Mouse (Mus musculus): ENCODE measurements around the gene Lin7a. TPM values are rescaled to one million over a fixed set of nuclear protein-coding genes. Genes with fewer than 3 reads are reported as not detected.
"Not testable (repeated sequence)": the region's sequence is repeated elsewhere in the genome, so short reads cannot be mapped to it uniquely, and the experiment has no call there.

Gene Lin7a
- polyA plus RNA-seq, 1 experiment from 2014 or later = 3.9 TPM

- Histone ChIP-seq H3K9ac (ENCODE audit: low read depth, low read length) (no peak overlapping the region), H3K27ac (ENCODE audit: low read length) (no peak overlapping the region), H3K27me3 (replicated peaks; ENCODE audit: control insufficient read depth, insufficient read depth, low read length) (no peaks in the 10 kb centered on the region), H3K4me2 (ENCODE audit: low read depth, low read length) (no peak overlapping the region), H3K4me1 (ENCODE audit: control insufficient read depth, insufficient read depth, low read length) (no peaks in the 10 kb centered on the region), H3K4me3 (ENCODE audit: low read length) (no peak overlapping the region), H3K9me3 (ENCODE audit: control insufficient read depth, low read length) (no peaks in the 10 kb centered on the region), H3K36me3 (ENCODE audit: control insufficient read depth, insufficient read depth, low read length) (no peaks in the 10 kb centered on the region)
- no peak for ATAC-seq
These were observed 30.1 kb upstream of the Lin7a start for GRCm38 (mm10) chr10:107241406-107241805.

- not testable (repeated sequence) for H3K9ac ChIP-seq (ENCODE audit: low read depth, low read length); H3K4me1 ChIP-seq (ENCODE audit: control insufficient read depth, insufficient read depth, low read length); H3K27me3 ChIP-seq (replicated peaks; ENCODE audit: control insufficient read depth, insufficient read depth, low read length); H3K4me3 ChIP-seq (ENCODE audit: low read length); H3K36me3 ChIP-seq (ENCODE audit: control insufficient read depth, insufficient read depth, low read length); H3K27ac ChIP-seq (ENCODE audit: low read length); H3K9me3 ChIP-seq (ENCODE audit: control insufficient read depth, low read length); ATAC-seq; H3K4me2 ChIP-seq (ENCODE audit: low read depth, low read length)
- 92% methylated on average over 1 of the region's 1 CpGs for WGBS
These were observed 29.5 kb upstream of the Lin7a start for GRCm38 (mm10) chr10:107241999-107242398.

GRCm38 (mm10) chr10:107242696-107243400 lies 28.6 kb upstream of the Lin7a start:
- H3K27me3 ChIP-seq (replicated peaks; ENCODE audit: control insufficient read depth, insufficient read depth, low read length) = no peaks in the 10 kb centered on the region
- no peaks in the 10 kb centered on the region for H3K36me3 ChIP-seq (ENCODE audit: control insufficient read depth, insufficient read depth, low read length)
- H3K9me3 ChIP-seq (ENCODE audit: control insufficient read depth, low read length) = no peaks in the 10 kb centered on the region
- no peak for ATAC-seq
- H3K4me3 ChIP-seq (ENCODE audit: low read length) = no peak overlapping the region
- WGBS = 77% methylated on average over 1 of the region's 1 CpGs
- H3K4me1 ChIP-seq (ENCODE audit: control insufficient read depth, insufficient read depth, low read length) = no peaks in the 10 kb centered on the region
- no peak overlapping the region for H3K9ac ChIP-seq (ENCODE audit: low read depth, low read length)
- no peak overlapping the region for H3K4me2 ChIP-seq (ENCODE audit: low read depth, low read length)
- H3K27ac ChIP-seq (ENCODE audit: low read length) = no peak overlapping the region

- Histone ChIP-seq H3K9ac (ENCODE audit: low read depth, low read length) (no peak overlapping the region), H3K9me3 (ENCODE audit: control insufficient read depth, low read length) (no peaks in the 10 kb centered on the region), H3K27ac (ENCODE audit: low read length) (no peak overlapping the region), H3K4me1 (ENCODE audit: control insufficient read depth, insufficient read depth, low read length) (no peaks in the 10 kb centered on the region), H3K27me3 (replicated peaks; ENCODE audit: control insufficient read depth, insufficient read depth, low read length) (no peaks in the 10 kb centered on the region), H3K4me3 (ENCODE audit: low read length) (no peak overlapping the region), H3K4me2 (ENCODE audit: low read depth, low read length) (no peak overlapping the region), H3K36me3 (ENCODE audit: control insufficient read depth, insufficient read depth, low read length) (no peaks in the 10 kb centered on the region)
- no peak for ATAC-seq
- 84% methylated on average over 2 of the region's 2 CpGs for WGBS
These were observed 27.3 kb upstream of the Lin7a start for GRCm38 (mm10) chr10:107244211-107244610.

- Histone ChIP-seq H3K4me1 (ENCODE audit: control insufficient read depth, insufficient read depth, low read length) (no peaks in the 10 kb centered on the region), H3K4me2 (ENCODE audit: low read depth, low read length) (no peak overlapping the region), H3K9me3 (ENCODE audit: control insufficient read depth, low read length) (no peaks in the 10 kb centered on the region), H3K27me3 (replicated peaks; ENCODE audit: control insufficient read depth, insufficient read depth, low read length) (no peaks in the 10 kb centered on the region), H3K27ac (ENCODE audit: low read length) (no peak overlapping the region), H3K9ac (ENCODE audit: low read depth, low read length) (no peak overlapping the region), H3K36me3 (ENCODE audit: control insufficient read depth, insufficient read depth, low read length) (no peaks in the 10 kb centered on the region), H3K4me3 (ENCODE audit: low read length) (no peak overlapping the region)
- 90% methylated on average over 4 of the region's 4 CpGs for WGBS
- ATAC-seq = no peak
These were observed 26.6 kb upstream of the Lin7a start for GRCm38 (mm10) chr10:107244691-107245530.

GRCm38 (mm10) chr10:107245531-107245840 lies 26.0 kb upstream of the Lin7a start:
- ATAC-seq = no peak
- no peak overlapping the region for H3K4me3 ChIP-seq (ENCODE audit: low read length)

GRCm38 (mm10) chr10:107245961-107246460 lies 25.5 kb upstream of the Lin7a start:
- Histone ChIP-seq H3K36me3 (ENCODE audit: control insufficient read depth, insufficient read depth, low read length) (no peaks in the 10 kb centered on the region), H3K4me2 (ENCODE audit: low read depth, low read length) (no peak overlapping the region), H3K4me1 (ENCODE audit: control insufficient read depth, insufficient read depth, low read length) (no peaks in the 10 kb centered on the region), H3K27me3 (replicated peaks; ENCODE audit: control insufficient read depth, insufficient read depth, low read length) (no peaks in the 10 kb centered on the region), H3K9me3 (ENCODE audit: control insufficient read depth, low read length) (no peaks in the 10 kb centered on the region), H3K27ac (ENCODE audit: low read length) (no peak overlapping the region), H3K9ac (ENCODE audit: low read depth, low read length) (no peak overlapping the region), H3K4me3 (ENCODE audit: low read length) (no peak overlapping the region)
- ATAC-seq = no peak
- 93% methylated on average over 2 of the region's 2 CpGs for WGBS

More at GRCm38 (mm10) chr10:107245531-107245840, 26.0 kb upstream of the Lin7a start:
- Histone ChIP-seq H3K9me3 (ENCODE audit: control insufficient read depth, low read length) (no peaks in the 10 kb centered on the region), H3K27me3 (replicated peaks; ENCODE audit: control insufficient read depth, insufficient read depth, low read length) (no peaks in the 10 kb centered on the region), H3K36me3 (ENCODE audit: control insufficient read depth, insufficient read depth, low read length) (no peaks in the 10 kb centered on the region), H3K27ac (ENCODE audit: low read length) (no peak overlapping the region), H3K4me1 (ENCODE audit: control insufficient read depth, insufficient read depth, low read length) (no peaks in the 10 kb centered on the region), H3K9ac (ENCODE audit: low read depth, low read length) (no peak overlapping the region), H3K4me2 (ENCODE audit: low read depth, low read length) (no peak overlapping the region)
- WGBS = 46% methylated on average over 2 of the region's 2 CpGs

GRCm38 (mm10) chr10:107247001-107247670 lies 24.4 kb upstream of the Lin7a start:
- no peak overlapping the region for H3K27ac ChIP-seq (ENCODE audit: low read length)
- H3K36me3 ChIP-seq (ENCODE audit: control insufficient read depth, insufficient read depth, low read length) = no peaks in the 10 kb centered on the region
- WGBS = 80% methylated on average over 6 of the region's 6 CpGs

GRCm38 (mm10) chr10:107248481-107248880 lies 23.0 kb upstream of the Lin7a start:
- H3K4me2 ChIP-seq (ENCODE audit: low read depth, low read length) = no peak overlapping the region
- no peaks in the 10 kb centered on the region for H3K27me3 ChIP-seq (replicated peaks; ENCODE audit: control insufficient read depth, insufficient read depth, low read length)
- no peak overlapping the region for H3K4me3 ChIP-seq (ENCODE audit: low read length)

More at GRCm38 (mm10) chr10:107247001-107247670, 24.4 kb upstream of the Lin7a start:
- no peak for ATAC-seq
- Histone ChIP-seq H3K9me3 (ENCODE audit: control insufficient read depth, low read length) (no peaks in the 10 kb centered on the region), H3K4me2 (ENCODE audit: low read depth, low read length) (no peak overlapping the region), H3K27me3 (replicated peaks; ENCODE audit: control insufficient read depth, insufficient read depth, low read length) (no peaks in the 10 kb centered on the region), H3K9ac (ENCODE audit: low read depth, low read length) (no peak overlapping the region), H3K4me1 (ENCODE audit: control insufficient read depth, insufficient read depth, low read length) (no peaks in the 10 kb centered on the region), H3K4me3 (ENCODE audit: low read length) (no peak overlapping the region)

More at GRCm38 (mm10) chr10:107248481-107248880, 23.0 kb upstream of the Lin7a start:
- no peak overlapping the region for H3K9ac ChIP-seq (ENCODE audit: low read depth, low read length)
- no peak for ATAC-seq
- no peaks in the 10 kb centered on the region for H3K9me3 ChIP-seq (ENCODE audit: control insufficient read depth, low read length)
- 89% methylated on average over 8 of the region's 8 CpGs for WGBS
- no peaks in the 10 kb centered on the region for H3K4me1 ChIP-seq (ENCODE audit: control insufficient read depth, insufficient read depth, low read length)
- H3K36me3 ChIP-seq (ENCODE audit: control insufficient read depth, insufficient read depth, low read length) = no peaks in the 10 kb centered on the region
- no peak overlapping the region for H3K27ac ChIP-seq (ENCODE audit: low read length)
